Mouse (Mus musculus): Measurements from ENCODE around the gene Fes. TPM values are rescaled to one million over a fixed set of nuclear protein-coding genes. Genes with fewer than 3 reads are reported as not detected.

Fes gene
- total RNA-seq, 2 experiments from 2014 or later: 5.7 to 7.6 TPM

GRCm38 (mm10) chr7:80382919-80383318 is 4.8 kb downstream of the Fes start:
- no peak for DNase-seq
- intact Hi-C loops (cut with DNase I; ENCODE audit: low total_unique reads): loop anchor here (10.0 kb wide), 1 partner anchor 312 kb away; no protein-coding TSS in a partner anchor

- intact Hi-C loops (cut with DNase I; ENCODE audit: low total_unique reads): no loop called here
Measured at GRCm38 (mm10) chr7:80379531-80379930, 8.2 kb downstream of the Fes start.

GRCm38 (mm10) chr7:80377471-80377870 is 10.3 kb downstream of the Fes start:
- intact Hi-C loops (cut with DNase I; ENCODE audit: low total_unique reads): no loop called here
- no peak for DNase-seq

More at GRCm38 (mm10) chr7:80379531-80379930, 8.2 kb downstream of the Fes start:
- DNase-seq: no peak

GRCm38 (mm10) chr7:80376192-80376591 is 11.6 kb downstream of the Fes start:
- intact Hi-C loops (cut with DNase I; ENCODE audit: low total_unique reads): no loop called here
- DNase-seq: no peak

GRCm38 (mm10) chr7:80375376-80376039 is 12.2 kb downstream of the Fes start:
- intact Hi-C loops (cut with DNase I; ENCODE audit: low total_unique reads): no loop called here

GRCm38 (mm10) chr7:80374733-80375132 is 13.0 kb downstream of the Fes start:
- no peak for DNase-seq
- intact Hi-C loops (cut with DNase I; ENCODE audit: low total_unique reads): no loop called here

More at GRCm38 (mm10) chr7:80375376-80376039, 12.2 kb downstream of the Fes start:
- no peak for DNase-seq

GRCm38 (mm10) chr7:80374280-80374679 is 13.5 kb downstream of the Fes start:
- intact Hi-C loops (cut with DNase I; ENCODE audit: low total_unique reads): no loop called here
- no peak for DNase-seq

- no peak for DNase-seq
- intact Hi-C loops (cut with DNase I; ENCODE audit: low total_unique reads): no loop called here
Measured at GRCm38 (mm10) chr7:80373850-80374249, 13.9 kb downstream of the Fes start.

GRCm38 (mm10) chr7:80373352-80373751 is 14.4 kb downstream of the Fes start:
- intact Hi-C loops (cut with DNase I; ENCODE audit: low total_unique reads): no loop called here
- no peak for DNase-seq

GRCm38 (mm10) chr7:80372667-80373066 is 15.1 kb downstream of the Fes start:
- intact Hi-C loops (cut with DNase I; ENCODE audit: low total_unique reads): no loop called here
- no peak for DNase-seq

- intact Hi-C loops (cut with DNase I; ENCODE audit: low total_unique reads): no loop called here
Measured at GRCm38 (mm10) chr7:80372166-80372565, 15.6 kb downstream of the Fes start.

GRCm38 (mm10) chr7:80371041-80371751 is 16.6 kb downstream of the Fes start, which contains the start of gene Man2a2:
Man2a2 (minus strand) TSS chr7:80371375.
- DNase-seq: peak; percentile 85
- intact Hi-C loops (cut with DNase I; ENCODE audit: low total_unique reads): loop anchor here (2.0 kb wide), 1 partner anchor 30 kb away; the partner anchor contains the start of gene Unc45a

More at GRCm38 (mm10) chr7:80372166-80372565, 15.6 kb downstream of the Fes start:
- no peak for DNase-seq

GRCm38 (mm10) chr7:80370649-80371040 is 17.1 kb downstream of the Fes start:
- peak; percentile 87 for DNase-seq
- intact Hi-C loops (cut with DNase I; ENCODE audit: low total_unique reads): loop anchor here (2.0 kb wide), 1 partner anchor 30 kb away; the partner anchor contains the start of gene Unc45a

GRCm38 (mm10) chr7:80369967-80370431 is 17.7 kb downstream of the Fes start:
- intact Hi-C loops (cut with DNase I; ENCODE audit: low total_unique reads): loop anchor here (2.0 kb wide), 1 partner anchor 29 kb away; the partner anchor contains the start of gene Unc45a
- DNase-seq: no peak

GRCm38 (mm10) chr7:80369461-80369860 is 18.3 kb downstream of the Fes start:
- intact Hi-C loops (cut with DNase I; ENCODE audit: low total_unique reads): no loop called here
- DNase-seq: no peak

- DNase-seq: no peak
- intact Hi-C loops (cut with DNase I; ENCODE audit: low total_unique reads): no loop called here
Measured at GRCm38 (mm10) chr7:80368635-80369421, 18.9 kb downstream of the Fes start.

GRCm38 (mm10) chr7:80368009-80368408 is 19.7 kb downstream of the Fes start:
- intact Hi-C loops (cut with DNase I; ENCODE audit: low total_unique reads): no loop called here
- DNase-seq: no peak

GRCm38 (mm10) chr7:80367232-80367631 is 20.5 kb downstream of the Fes start:
- no peak for DNase-seq
- intact Hi-C loops (cut with DNase I; ENCODE audit: low total_unique reads): no loop called here

- intact Hi-C loops (cut with DNase I; ENCODE audit: low total_unique reads): no loop called here
- DNase-seq: peak; percentile 50
Measured at GRCm38 (mm10) chr7:80365759-80366158, 22.0 kb downstream of the Fes start.

GRCm38 (mm10) chr7:80360435-80360834 is 27.3 kb downstream of the Fes start:
- no peak for DNase-seq
- intact Hi-C loops (cut with DNase I; ENCODE audit: low total_unique reads): no loop called here

All from gastrocnemius, postnatal 14 days (tissue).